Mouse (Mus musculus): ENCODE data around the gene Uqcrc2.

The Uqcrc2 gene

DNA sequence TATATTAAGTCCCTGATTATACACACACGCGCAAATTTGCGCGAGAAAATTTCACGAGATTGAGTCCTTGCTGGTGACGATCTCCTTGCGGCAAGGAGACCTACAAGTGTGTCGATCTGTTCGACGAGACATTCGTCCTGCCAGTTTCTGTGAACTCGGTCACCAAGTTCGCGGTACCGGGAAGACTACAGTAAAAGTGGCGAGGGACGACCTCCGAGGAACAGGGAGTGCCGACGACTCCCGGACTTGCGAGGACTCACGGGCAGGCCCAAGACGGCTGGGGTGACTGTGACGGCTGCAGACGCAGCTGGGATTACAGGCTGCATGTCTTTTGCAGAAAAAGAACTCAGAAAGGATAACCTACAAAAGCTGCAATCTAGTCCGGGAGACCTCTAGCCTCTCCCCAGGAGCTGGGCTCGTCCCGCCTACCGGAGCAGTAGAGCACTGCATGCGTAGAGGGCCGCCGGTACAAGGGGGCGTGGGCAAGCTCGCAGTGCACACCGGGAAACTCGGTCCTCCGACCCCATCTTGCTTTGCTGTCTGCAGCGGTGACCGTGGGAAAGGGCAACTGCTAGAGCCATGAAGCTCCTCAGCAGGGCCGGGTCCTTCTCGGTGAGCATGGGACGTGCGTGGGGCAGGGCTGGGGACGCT is at the start of gene Uqcrc2:
Uqcrc2 (plus strand) TSS at position 466 of the 651 bp plus-strand sequence.
- DNase-seq: peak; percentile 85

DNA sequence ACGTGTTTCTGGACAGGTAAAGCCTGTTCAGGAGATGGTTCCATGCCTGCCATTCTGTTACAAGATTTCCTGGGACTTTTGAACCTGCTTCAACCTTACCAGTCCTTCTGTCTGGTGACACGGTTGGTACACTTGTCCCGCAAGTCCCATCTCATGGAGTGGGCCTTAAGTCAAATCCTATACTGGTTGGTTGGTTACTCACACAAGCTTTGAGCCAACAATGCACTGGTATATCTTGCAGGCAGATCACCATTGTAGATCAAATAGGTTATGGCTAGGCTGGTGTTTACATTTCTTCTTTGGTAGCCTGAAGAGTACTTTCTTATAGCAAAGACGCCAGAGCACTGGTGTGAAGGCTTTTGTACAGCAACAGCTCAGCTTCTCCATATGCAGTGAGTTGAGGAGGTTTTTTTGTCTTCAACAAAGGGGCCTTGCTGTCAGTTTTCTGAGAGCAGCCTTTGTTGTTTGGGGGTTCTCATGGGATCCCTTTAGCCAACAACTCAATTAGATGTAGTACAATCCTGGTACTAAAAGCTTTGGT is 37.7 kb upstream of the Uqcrc2 start:
- no peak for DNase-seq

DNA sequence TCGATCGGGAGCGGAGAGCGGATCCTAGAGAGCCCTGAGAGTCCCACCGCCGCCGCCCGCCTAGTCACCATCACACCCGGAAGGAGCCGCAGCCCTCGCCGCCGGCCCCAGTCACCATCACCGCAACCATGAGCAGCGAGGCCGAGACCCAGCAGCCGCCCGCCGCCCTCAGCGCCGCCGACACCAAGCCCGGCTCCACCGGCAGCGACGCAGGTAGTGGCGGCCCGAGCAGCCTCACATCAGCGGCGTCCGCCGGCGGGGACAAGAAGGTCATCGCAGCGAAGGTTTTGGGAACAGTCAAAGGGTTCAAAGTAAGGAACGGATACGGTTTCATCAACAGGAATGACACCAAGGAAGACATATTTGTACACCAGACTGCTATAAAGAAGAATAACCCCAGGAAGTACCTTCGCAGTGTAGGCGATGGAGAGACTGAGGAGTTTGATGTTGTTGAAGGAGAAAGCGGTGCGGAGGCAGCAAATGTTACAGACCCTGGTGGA is 37.2 kb upstream of the Uqcrc2 start:
- peak; percentile 24 for DNase-seq

DNA sequence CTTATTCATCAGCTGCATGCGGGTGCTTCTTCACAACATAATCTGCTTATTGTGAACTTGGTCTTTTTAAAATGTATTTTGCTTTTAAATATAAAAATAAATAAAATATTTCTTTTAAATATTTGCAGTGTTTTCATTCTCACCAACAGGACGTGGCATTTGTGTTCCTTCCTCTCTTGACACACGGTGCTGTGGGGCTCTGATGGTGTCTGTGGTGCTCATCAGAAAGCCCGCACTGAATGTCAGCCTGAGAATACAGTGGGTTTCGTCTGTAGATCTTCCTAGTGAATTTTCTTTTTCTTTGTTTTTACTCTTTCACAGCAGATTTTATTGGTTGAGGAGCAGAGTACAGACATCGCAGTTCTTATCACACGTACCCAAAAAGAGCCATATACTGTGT is 36.6 kb upstream of the Uqcrc2 start:
- DNase-seq: no peak

DNA sequence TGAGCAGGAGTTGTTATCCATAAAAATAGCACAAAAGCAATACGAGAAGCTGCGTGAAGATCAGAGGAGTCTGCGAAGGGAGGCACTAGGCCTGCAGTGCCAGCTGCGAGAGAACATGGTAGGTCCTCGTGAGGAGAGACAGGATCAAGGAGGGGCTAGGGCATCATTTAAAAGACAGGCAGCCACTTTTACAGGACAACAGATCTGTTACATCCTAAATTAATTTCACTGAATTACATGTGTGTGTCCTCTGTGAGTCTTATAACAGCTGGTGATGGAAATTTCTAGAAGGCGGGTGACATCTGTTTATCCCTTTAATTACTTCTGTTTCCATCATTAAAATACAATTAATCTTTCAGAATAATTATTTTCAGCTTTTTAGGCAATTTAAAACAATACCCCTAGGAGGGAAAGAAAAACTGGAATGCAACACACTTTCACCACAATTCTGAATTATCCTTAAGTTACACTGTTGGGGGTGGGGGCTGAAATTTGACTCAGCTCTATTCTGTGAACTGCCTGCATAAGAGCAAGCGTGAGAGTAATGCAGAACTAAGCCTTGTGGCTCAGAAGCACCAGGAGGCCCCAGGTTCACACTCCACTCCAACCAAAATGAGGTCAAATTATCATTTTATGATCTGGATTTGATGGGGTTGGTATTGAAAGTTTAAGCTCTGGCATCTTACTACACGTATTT is 14.8 kb upstream of the Uqcrc2 start:
- DNase-seq: no peak

DNA sequence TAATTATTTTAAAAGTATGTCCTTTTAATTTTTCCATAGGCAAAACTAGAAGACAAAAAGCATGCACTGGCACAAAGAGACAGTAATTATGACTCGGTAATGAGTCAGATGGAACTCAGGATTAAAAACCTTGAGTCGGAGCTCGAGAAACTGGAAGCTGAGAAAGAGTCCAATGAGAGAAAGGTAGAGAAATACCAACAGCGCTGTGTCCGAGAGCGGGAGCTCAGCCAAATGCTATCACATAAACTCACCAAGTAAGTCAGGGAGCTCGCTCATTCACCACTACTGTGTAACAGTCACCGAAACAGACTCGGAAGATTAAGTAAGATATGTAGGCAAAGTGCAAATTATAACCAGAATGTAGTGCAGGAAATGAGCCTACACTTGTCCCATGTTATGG is 14.1 kb upstream of the Uqcrc2 start:
- DNase-seq: no peak

DNA sequence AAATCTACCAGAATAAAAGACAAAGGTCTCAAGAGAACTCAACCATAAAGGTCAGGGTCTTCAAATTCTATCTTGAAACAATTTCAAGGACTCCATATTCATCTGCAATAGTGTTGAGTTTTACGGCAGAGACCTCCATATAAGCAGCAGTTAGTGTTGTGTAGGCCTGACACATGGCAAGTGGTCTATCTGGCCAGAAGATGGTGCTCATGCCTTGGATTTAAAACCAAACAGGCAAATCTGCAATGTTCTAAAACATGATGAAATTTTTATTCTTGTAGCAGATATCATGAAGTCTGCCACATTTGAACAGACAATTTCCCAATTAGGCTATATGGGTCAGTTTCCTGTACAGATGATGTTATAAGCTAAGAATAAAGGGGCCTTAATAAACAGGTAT is 2.5 kb upstream of the Uqcrc2 start:
- no peak for DNase-seq

DNA sequence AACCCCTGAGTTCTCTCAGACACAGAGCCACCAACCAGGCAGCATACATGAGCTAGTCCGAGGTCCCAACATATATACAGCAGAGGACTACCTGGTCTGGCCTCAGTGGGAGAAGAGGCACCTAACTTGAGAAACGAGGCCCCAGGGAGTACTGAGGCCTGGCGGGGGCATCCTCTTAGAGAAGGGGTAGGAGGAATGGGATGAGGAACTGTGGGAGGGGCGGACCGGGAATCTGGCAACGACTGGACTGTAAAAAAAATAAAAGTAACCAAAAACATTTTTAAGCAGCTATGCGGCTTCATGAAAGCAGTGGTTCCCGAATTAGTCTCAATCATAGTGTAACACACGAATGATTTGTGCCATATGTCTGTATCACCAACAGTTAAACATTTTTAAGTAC is 675 bp upstream of the Uqcrc2 start:
- DNase-seq: peak; percentile 10

DNA sequence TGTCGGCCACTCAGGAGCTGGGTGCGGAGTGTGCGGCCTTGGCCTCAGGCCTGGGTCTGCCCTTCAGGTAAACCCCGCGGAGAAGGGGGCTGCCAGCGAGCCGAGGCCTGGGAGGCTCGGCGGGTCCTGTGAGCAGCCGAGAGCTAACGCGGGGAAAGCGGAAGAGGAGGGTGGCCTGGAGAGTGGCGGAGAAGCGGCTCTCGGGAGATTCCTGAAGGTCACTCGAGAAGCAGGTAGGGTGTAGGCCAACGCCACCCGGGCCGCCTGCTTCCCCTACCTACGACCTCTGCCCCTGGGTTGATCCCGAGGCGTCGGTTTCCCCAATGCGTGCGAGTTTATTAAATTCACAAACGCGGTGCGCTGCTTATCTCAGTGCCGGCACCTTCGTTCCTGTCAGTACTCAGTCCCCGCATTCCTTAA is 396 bp downstream of the Uqcrc2 start:
- DNase-seq: no peak

DNA sequence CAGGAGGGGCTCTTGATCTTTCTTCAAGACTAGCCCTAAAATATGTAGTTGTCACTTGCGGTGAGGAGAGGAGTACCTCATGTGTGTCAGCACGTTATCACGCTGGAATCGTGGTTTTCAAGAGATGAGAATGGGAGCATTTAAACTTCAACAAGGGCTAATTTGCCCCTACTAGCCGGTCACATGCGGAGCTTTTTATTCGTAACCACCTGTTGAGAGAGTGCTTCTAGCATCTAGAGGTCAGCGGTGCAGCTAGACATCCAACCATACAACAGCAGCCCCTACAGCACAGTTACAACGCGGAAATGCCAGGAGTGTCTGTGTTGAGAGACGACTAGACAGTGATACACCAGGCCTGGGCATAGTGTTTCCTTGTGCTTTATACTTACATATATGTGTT is 845 bp downstream of the Uqcrc2 start:
- DNase-seq: no peak

DNA sequence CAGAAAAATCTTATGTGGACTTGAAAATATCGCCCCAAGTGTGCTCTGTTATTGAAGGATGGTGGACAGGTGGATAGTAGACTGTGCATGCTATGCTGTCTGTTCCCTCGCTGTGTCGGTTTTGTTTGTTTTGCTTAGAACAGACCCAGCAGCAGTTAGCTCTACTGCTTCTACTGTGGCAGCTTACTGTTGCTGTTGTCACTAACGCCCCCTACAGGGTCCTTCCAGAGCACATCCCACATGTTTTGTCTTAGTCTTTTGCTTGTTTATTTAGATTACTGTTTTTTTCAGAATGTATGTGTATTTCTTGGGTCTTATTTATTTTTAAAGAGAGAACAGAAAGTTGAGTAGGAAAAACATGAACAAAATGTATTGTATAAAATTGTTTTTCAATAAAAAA is 8.2 kb downstream of the Uqcrc2 start:
- DNase-seq: no peak

DNA sequence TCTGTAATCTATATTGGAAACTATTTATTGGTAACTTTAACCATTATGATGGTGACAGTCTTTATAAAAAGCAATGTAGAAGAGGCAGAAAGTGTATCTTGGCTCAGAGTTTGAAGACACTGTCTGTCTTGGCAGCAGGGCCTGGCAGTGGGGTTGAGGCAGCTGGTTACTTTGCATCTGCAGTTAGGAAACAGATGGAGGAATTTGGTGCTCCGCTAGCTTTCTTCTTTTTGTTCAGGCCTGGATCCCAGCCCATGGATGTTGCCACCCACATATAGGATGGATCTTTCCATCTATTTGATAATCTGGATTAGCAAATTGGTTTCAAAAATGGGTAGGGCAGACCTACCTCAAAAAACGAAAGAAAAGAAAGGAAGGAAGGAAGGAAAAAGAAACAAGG is 12.9 kb downstream of the Uqcrc2 start:
- no peak for DNase-seq

DNA sequence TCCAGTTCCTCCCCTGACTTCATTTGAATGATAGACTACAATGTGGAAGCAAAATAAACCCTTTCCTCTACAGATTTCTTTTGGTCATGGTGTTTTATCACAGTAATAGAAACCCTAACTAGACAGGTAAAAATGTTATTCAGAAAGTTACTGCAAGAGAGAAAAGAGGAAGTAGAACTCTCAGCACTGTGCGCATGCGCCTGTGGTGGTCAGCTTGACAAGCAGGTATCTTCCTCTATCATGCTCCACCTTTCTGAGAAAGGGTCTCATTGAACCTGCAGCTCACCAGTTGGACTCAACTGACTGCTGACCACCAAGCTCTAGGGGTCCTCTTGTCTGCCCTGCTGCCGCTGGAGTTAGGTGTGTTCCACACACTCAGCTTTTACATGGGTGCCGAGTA is 27.1 kb downstream of the Uqcrc2 start:
- no peak for DNase-seq

DNA sequence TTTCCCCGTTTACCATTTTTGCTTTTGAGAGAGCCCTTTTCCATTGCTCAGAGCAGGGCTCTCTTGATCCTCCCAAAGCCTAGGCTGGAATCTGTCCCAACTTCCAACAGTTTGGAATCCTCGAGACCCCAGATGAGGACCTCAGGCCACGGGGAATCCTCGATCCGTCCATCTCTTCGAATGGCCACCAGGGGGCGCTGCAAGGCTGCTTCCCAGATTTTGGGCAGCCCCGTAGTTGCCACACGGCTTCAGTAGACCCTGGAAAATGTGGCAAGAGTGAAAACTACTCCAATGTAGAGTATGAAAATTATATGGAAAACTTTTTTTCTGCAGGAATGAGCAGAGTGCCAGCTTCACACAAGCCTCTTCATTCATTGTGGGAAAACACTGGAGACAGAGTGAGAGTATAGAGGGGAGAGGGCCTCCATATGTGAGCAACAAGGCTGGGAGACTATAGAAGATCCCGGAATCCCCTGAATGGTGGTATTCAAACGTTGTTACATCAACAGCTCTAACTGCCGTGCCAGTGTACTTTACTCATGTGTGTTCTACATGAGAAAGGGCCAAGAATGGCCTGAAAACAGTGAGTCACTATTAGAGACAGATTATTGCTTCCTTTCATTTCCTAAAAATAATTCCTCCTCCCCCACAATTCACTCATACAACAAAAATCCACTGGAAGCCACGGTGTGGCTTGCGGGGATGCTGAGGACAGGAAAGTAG is 35.3 kb downstream of the Uqcrc2 start, which contains the start of gene Pdzd9:
Pdzd9 (minus strand) TSS at position 191 of the 723 bp plus-strand sequence.
- peak; percentile 52 for DNase-seq

DNA sequence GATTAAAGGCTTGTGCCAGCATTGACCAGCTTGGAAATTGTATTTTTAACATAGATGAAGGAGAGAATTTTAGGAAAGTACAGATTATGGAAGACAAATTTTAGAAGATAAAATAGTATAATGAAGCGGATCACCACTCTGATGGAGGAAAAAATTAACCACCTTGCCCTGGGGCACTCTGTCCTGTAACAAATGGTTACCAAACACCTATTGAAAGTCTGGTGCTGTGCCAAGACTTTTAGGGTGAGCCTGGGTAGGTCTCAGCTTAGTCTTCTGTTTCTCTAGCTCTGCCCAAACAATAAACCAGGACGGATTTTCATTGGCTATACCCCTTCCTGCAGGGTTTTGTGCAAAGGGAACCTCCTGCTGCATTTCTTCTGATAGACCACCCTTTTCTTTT is 36.3 kb downstream of the Uqcrc2 start:
- DNase-seq: no peak

DNA sequence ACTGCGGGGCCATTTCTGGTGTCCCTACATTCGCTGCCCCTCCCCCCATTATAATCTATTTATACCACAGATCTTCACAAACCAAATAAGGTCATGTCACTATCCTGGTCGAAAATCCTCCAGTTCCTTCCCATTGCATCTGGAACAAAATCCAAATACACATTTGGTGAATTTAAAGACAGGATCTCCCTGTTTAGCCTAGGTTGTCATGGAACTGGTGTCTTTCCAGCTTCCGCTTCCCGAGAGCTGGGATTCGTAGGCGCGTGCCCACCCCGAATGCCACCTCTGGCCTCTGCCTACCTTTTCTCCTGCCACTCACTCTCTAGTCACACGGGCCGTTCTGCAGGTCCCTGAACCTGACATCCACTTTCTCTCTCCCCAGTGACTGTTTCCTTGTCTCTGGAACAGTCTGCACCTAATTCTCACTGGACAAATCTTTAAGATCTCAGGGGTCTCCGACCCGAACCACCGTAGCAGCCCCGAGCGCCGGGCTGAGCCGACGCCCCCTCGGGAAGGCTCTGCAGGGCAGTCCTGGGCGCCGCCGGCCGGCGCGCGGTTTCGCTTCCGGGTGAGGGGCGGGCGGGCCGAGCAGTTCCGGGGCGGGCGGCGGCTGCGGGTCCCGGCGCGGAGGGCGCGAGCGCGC is 42.1 kb downstream of the Uqcrc2 start, which contains the start of gene Mosmo:
Mosmo (plus strand) TSS at position 618 of the 643 bp plus-strand sequence.
- DNase-seq: peak; percentile 63

DNA sequence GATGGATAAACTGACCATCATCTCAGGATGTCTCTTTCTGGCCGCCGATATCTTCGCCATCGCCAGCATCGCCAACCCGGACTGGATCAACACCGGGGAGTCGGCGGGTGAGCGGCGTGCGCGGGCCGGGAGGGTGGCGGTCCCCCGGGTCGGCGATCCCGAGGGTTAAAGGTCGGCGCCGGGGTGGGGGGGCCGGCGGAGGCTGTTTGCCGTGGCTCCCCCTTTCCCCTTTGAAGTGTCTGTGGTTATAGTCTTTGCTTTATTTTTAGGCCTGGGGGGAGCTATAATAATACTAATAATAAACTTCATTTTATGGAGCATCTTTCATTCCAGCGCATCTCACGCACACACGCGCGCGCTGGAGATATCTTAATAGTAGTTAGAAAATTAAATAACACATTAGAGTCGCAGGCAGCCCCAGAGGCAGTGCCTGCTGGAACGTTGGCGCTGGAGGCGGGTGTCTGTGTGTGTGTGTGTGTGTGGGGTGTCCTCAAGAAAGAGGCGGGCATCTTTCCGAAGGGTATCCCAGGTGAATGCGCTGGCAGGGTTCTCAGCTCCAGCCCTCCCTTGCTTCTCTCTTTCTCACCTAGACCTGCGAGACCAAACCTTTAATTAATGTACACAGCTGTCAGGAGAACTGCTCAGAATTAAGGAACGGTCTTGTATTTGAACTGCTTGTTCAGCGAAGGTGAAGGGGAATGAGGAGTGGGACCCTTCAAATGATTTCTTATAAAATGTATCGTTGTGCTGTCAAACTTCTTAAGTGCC is 43.0 kb downstream of the Uqcrc2 start:
- peak; percentile 65 for DNase-seq

DNA sequence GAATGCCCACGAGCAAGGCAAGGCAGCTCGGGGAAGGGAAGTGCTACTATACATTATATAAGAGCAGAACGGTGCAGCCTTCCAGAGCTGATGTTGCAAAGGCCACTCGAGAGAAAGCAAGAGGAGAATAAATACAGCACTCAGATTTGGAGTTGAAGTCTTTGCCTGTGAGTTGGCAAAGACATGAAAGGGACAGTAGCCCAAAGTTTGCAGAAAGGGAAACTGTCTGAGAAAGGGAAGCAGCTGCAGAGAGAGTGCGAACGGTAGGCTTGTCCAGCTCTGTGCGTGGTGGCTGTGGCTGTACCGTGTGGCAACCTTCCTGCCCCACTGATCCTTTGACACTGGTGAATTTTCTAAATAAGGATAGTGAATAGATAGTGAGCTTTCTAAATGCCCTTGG is 44.0 kb downstream of the Uqcrc2 start:
- DNase-seq: no peak

DNA sequence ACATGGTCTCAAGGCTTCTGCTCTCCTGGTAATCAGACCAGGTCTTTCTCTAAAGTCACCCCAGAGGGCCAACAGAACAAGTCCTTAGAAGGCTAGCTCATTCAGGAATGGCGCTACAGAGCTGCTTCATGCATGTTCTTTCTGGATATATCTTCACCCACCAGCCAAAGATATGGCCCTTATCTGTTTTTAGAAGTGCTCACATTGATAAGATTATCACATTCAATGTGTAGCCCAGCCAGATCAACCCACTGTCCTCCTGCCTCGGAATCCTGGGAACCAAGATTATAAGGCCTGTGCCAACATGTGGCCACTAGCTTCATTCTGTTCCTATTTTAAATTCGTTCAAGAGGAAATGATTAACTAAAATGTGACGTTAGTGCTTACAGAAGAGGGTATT is 47.0 kb downstream of the Uqcrc2 start:
- no peak for DNase-seq

DNA sequence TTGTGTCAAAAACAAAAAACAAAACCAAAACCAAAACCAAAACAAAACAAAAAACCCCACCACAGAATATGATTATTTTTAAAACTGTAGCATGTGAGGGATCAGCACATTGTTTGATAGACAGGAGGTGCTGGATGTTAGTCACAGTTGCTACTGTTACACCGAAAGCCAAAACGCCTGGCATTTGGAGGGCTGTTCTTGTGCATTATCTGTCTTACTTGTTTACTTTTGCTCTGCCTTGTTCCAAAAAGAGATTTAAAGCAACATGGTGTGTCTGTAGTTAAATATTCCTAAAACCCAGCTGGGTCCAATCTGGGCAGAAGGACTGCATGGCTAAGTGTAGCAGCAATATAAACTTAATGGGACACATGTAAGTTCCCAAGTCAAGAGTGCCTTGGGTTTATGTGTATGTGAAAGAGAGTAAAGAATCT is 49.8 kb downstream of the Uqcrc2 start:
- DNase-seq: no peak

DNA sequence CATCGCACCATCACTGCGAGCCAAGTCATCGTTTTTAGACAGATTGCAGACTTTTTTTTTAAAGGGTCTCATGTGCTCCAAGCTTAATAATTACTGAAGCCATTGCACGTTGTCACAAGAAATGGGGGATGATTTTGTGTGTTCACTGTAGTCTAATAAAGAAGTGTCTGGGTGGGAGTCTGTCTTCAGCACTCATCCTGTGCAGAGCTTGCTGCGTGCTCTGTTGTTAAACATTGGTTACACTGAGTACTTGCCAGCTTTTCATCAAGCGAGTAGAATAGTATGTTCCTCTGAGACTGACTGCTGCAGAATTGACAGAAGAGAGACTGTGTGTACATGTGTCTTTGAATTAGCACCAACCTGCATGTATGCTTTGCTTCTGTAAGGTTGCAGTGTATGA is 50.3 kb downstream of the Uqcrc2 start:
- DNase-seq: no peak

DNA sequence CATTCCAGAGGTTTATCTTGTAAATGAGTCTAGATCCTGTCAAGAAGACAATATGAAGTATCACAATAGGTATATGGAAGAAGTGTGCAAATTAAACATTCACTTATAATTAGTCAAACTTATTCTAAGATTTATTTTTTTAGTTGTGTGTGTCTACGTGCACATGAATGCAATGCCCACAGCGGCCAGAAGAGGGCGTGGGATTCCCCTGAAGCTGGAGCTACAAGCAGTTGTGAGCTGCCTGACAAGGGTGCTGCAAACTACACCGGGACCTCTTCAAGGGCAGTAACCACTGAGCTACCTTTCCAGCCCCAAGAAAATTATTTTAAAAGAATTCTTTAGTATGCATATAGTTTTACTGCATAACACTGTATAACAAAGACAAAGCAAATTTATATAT is 55.7 kb downstream of the Uqcrc2 start:
- no peak for DNase-seq
